Mouse (Mus musculus) thymus, adult 2 months (tissue): ENCODE data around the gene Slc25a10.

Experiments used
- CTCF ChIP-seq: fragments of 200-500 bp; IDR thresholded peaks from 2 replicates; pipeline ENCODE4 v1.5.1; 2012; ENCODE audit warnings: mild to moderate bottlenecking, control low read depth, low read length, moderate library complexity, borderline replicate concordance; ENCODE audit not compliant: control insufficient read depth, poor library complexity, insufficient read depth; ENCODE audit errors: extremely low read depth
- POLR2A ChIP-seq: fragments of 200-500 bp; IDR thresholded peaks from 2 replicates; pipeline ENCODE4 v1.6.1; 2012; ENCODE audit warnings: mild to moderate bottlenecking, low read length, control low read depth, moderate library complexity; ENCODE audit not compliant: control insufficient read depth, poor library complexity, insufficient read depth; ENCODE audit errors: extremely low read depth

GRCm38 (mm10) chr11:120499894-120500293 lies 8.3 kb downstream of the Slc25a10 start:
- TF ChIP-seq POLR2A (no peak), CTCF (no peak)
